Mouse (Mus musculus): Measurements from ENCODE around the gene Hdac4. TPM values are rescaled to one million over a fixed set of nuclear protein-coding genes. Genes with fewer than 3 reads are reported as not detected.

Gene Hdac4
- total RNA-seq, 4 experiments from 2014 or later, result 47.2 to 89.1 (median 64.7) TPM

DNA sequence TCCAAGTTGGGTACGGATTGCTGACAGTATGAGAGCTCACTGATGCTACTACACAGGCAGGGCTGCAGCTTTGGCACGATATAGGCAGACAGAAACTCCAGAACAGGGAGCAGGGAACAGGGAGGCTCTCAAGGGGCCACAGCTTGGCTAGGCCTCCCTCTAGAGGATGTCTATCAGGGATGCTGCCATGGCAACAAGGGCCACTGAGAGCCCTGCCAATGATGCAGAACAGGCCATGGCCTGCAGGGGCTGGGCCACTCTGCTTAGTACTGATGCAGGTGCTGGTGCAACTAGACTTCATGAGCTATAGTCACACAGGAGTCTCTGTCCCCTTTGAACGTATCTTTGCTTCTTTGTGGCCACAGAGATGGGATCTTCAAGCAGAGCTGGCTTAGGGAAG lies 217.1 kb downstream of the Hdac4 start:
- no peak for DNase-seq (ENCODE audit: low spot score in 2 of 2)

DNA sequence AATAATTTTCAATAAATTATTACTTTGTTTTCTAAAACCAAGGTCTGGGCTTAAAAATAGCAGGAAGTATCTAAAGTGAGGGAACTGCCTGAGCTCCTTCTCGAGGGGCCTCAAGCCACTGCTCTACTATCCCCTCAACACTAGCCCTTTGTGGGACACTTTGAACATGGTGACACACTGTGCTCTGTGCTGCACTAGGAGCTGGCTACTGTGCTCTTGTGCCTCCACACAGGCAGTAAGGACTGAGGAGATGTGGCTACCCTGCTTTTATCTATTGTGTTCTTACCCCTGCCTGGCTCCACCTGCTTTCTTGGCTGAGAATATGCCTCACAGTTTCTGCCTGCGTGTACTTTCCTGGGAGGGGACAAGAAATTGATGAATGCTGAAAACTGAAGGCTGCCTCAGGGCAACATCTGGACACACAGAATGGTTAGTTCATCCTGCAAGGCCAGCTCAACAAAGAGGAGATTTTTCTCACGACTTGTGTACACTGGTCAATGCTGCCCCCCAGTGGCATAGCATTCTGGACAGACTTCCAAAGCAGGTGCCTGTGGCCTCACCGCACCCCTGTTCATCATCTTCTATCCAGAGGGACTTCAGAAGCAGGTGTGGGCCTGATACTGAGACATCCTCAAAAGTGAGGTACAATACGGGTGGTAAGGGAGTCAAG lies 226.7 kb downstream of the Hdac4 start:
- DNase-seq (ENCODE audit: low spot score in 2 of 2), result peak in 1 of 2 experiments; percentile 22

DNA sequence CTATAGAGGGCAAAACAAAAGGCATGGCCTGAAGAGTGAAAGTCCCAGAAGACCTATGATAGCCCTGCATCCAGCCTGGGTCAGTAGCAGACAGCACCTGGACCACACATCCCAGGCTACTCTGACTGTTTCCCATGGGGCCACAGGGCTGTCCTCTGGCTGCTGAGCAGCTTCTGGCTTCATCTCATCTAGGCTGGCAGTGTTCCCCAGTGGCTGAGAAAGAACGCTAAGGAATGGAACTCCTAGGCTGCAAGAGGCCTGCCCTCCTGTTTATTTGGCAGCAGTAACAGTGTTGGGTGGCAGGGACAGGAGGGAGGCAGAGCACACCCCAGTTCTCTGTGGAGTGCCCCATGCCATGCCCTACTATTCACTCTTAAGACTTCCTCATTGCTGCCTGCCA lies 228.5 kb downstream of the Hdac4 start:
- peak; percentile 33 to 59 for DNase-seq (ENCODE audit: low spot score in 2 of 2)

- no peak for DNase-seq (ENCODE audit: low spot score in 2 of 2)
Measured at GRCm38 (mm10) chr1:91964486-91965335, 230.8 kb downstream of the Hdac4 start.

- DNase-seq (ENCODE audit: low spot score in 2 of 2), result peak; percentile 41 to 53
Measured at GRCm38 (mm10) chr1:91962256-91962655, 233.2 kb downstream of the Hdac4 start.

GRCm38 (mm10) chr1:91961231-91961630 lies 234.3 kb downstream of the Hdac4 start:
- no peak for DNase-seq (ENCODE audit: low spot score in 2 of 2)

- no peak for DNase-seq (ENCODE audit: low spot score in 2 of 2)
Measured at GRCm38 (mm10) chr1:91959891-91960290, 235.6 kb downstream of the Hdac4 start.

- DNase-seq (ENCODE audit: low spot score in 2 of 2), result no peak
Measured at GRCm38 (mm10) chr1:91959044-91959443, 236.5 kb downstream of the Hdac4 start.

- DNase-seq (ENCODE audit: low spot score in 2 of 2), result no peak
Measured at GRCm38 (mm10) chr1:91956229-91956628, 239.3 kb downstream of the Hdac4 start.

DNA sequence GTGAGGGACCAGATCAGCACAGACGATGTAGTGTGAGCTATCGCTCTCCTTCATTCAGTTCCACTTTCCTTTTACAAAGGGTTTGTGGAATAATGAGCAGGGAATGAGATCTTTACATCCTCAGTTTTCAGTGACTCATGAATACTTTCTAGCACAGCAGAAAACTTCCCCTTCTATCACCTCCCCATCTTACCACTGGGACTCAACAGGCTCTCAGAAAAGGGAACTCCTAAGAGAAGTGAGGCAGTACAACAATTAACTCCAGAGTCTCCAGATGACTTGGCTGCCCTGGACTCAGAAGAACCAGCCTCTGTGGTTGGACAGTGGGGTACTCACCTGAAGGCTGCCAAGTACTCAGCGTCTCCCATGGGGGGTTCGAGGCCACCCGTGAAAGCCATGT lies 240.5 kb downstream of the Hdac4 start:
- DNase-seq (ENCODE audit: low spot score in 2 of 2), result no peak

- DNase-seq (ENCODE audit: low spot score in 2 of 2), result no peak
Measured at GRCm38 (mm10) chr1:91952912-91953311, 242.6 kb downstream of the Hdac4 start.

DNA sequence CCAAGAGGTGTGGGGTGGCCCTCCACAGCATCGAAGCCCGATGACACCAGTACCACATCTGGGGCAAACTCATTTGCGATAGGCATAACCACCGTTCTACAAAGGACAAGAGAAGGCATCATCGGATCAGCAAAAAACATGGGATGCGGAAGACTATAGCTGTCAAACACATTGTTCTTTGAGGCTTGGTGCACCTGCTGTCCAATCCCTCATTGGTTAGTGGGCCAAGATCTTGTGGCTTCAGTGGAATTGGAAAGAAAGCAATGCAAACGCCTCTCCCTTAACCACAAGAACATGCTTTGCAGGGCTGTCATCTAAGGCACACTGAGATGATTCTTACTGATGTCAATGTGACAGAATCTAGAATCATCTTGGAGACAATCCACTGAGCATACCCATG lies 248.1 kb downstream of the Hdac4 start:
- no peak for DNase-seq (ENCODE audit: low spot score in 2 of 2)

DNA sequence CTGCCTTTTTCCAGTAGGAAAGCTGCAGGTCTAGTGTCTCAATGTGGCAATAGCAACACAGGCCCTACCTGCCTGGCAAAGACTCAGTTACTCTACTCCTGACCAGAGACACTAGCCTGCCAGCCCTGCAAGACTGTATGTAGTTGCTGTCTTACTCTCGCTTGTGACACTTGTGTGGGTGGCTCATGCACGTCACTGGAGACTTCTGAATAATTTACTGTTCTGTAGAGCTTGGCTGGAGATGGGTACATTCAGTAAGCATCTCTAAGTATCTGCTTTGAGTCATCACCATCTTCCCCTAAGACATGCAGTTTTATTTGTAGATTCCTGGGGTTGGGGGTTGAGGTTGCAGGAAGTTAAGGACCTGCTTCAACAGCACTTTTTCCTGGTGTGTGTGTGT lies 252.9 kb downstream of the Hdac4 start:
- DNase-seq (ENCODE audit: low spot score in 2 of 2), result no peak

- no peak for DNase-seq (ENCODE audit: low spot score in 2 of 2)
Measured at GRCm38 (mm10) chr1:91942031-91942430, 253.5 kb downstream of the Hdac4 start.

DNA sequence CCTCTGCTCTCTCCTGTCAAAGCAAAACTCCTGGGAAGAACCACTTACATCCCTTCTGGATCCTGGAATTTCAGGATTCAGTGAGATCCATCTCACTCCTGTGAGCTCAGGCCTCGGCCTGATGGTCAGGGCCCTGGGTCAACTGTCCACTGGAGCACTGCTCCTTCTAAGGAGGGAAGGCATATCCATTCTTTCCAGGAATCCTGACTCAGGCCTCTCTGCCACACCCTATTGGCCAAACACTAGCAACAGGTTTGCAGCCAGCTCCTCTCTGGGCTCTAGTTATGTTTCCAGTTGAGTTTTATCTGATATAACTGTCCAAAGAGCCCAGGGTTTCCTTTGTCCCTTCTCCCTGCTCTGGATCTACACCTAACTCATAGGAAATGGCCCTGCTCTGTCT lies 254.4 kb downstream of the Hdac4 start:
- no peak for DNase-seq (ENCODE audit: low spot score in 2 of 2)

DNA sequence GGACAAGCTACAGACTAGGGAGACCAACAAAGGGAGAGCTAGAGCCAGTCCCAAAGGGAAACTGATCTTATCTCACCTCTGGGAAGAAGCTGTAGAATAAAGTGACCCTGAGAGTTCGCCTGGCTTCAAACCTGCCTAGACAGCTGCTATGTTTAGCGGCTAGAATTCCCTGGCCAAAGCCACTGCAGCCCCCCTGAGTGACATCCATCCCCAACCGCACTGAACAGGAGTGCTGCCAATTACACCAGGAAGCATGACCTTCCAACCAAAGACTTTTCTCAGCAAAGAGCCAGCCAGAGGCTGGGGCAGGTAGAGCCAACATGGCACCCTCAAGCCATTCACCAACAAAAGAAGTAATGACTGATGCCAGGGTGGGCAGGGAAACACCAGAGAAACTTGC lies 260.3 kb downstream of the Hdac4 start:
- DNase-seq (ENCODE audit: low spot score in 2 of 2), result peak; percentile 39 to 64

- DNase-seq (ENCODE audit: low spot score in 2 of 2), result no peak
Measured at GRCm38 (mm10) chr1:91933681-91934080, 261.8 kb downstream of the Hdac4 start.

DNA sequence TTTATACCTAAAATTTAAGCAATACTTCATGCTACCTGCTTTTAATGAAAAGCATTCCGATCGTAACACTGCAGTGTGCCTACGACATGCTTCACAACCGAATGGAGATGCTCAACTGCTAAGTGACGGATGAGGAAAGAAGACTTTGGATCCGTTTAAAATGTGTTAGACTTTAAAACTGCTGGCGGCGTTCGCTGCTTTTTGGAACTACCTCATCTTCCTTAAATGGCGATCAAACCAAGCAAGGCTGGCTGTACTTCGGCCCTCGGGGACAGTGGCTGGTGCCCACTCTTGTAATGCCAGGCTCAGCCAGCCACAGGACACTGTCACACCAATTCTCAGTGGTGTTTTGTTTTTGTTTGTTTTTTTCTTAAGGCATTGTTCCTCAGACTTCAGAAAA lies 263.3 kb downstream of the Hdac4 start:
- DNase-seq (ENCODE audit: low spot score in 2 of 2), result no peak

DNA sequence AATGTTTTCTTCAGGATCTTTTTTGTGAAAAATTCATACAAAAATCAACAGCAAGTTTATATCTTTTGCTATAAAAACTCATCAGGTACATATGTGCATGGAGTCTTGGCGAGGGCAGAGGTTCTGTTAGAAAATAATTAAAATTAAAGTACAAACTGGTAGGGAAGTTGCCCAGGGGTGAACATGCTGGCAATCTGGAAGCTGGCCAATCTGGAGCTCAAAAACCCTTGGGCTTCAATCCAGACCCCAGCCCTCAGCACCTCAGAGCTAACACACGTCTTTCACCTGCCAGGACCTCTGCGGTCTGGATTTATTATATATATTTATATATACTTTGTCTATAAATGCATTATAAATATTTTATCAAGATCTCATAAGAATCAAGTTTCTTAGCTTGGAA lies 263.7 kb downstream of the Hdac4 start:
- DNase-seq (ENCODE audit: low spot score in 2 of 2), result no peak

DNA sequence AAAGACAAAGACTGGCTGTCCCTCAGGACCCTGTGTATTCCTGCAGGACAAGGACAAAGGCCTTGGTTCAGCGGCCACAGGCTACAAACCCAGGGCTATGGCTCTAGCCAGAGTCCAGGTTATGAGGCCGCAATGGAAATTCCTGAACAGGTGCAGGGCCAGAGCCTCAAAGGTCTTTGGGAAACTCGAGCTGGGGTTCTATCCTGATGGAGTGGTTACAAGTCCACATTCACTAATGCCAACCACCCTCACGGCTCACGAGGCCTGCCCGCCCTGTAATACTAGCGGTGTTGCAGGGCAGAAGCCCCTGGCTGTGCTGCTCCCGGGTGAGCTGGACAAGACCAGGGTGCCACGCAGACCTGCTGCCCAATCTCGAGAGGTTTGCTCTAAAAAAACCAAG lies 264.3 kb downstream of the Hdac4 start:
- peak; percentile 27 to 70 for DNase-seq (ENCODE audit: low spot score in 2 of 2)

DNA sequence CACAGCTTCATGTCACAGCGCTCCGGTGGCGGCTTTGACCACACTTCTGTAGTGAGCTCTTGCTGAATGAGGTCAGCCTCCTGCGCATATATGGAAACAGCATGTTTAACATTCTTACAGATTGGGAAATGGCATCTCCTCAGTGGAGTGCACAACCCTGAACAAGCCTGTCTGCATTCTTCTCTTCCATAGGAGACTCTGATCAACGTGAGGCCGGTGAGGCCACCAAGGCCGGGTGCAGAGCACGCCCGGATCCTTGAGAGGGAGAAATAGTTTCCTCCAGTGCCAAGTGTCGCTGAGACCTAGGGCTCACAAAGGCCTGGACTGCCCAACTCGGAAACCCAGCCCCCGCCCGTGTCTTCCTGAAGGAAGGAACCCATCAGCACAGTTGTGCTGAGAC lies 266.4 kb downstream of the Hdac4 start:
- no peak for DNase-seq (ENCODE audit: low spot score in 2 of 2)

- DNase-seq (ENCODE audit: low spot score in 2 of 2), result no peak
Measured at GRCm38 (mm10) chr1:91927536-91928315, 267.8 kb downstream of the Hdac4 start.
